Mouse (Mus musculus): ENCODE data around the gene Cutc. TPM values are rescaled to one million over a fixed set of nuclear protein-coding genes. Genes with fewer than 3 reads are reported as not detected.

The Cutc gene
- total RNA-seq, 2 experiments from 2014 or later: 5.1 to 6.7 TPM

GRCm38 (mm10) chr19:43793951-43794350 is 41.2 kb downstream of the Cutc start:
- no peak for DNase-seq (ENCODE audit: low spot score in 2 of 2)

- DNase-seq (ENCODE audit: low spot score in 2 of 2): no peak
Observed at GRCm38 (mm10) chr19:43795511-43795910, 42.7 kb downstream of the Cutc start.

- no peak for DNase-seq (ENCODE audit: low spot score in 2 of 2)
Observed at GRCm38 (mm10) chr19:43797216-43797615, 44.4 kb downstream of the Cutc start.

GRCm38 (mm10) chr19:43801427-43802051 is 48.7 kb downstream of the Cutc start:
- no peak for DNase-seq (ENCODE audit: low spot score in 2 of 2)

GRCm38 (mm10) chr19:43803866-43804265 is 51.1 kb downstream of the Cutc start:
- DNase-seq (ENCODE audit: low spot score in 2 of 2): no peak

- DNase-seq (ENCODE audit: low spot score in 2 of 2): no peak
Observed at GRCm38 (mm10) chr19:43809331-43809730, 56.5 kb downstream of the Cutc start.

- DNase-seq (ENCODE audit: low spot score in 2 of 2): no peak
Observed at GRCm38 (mm10) chr19:43811419-43811818, 58.6 kb downstream of the Cutc start.

GRCm38 (mm10) chr19:43813315-43813714 is 60.5 kb downstream of the Cutc start:
- no peak for DNase-seq (ENCODE audit: low spot score in 2 of 2)

- DNase-seq (ENCODE audit: low spot score in 2 of 2): peak; percentile 24 to 56
Observed at GRCm38 (mm10) chr19:43815661-43816414, 63.0 kb downstream of the Cutc start.

Other genes with a start within 250 kb of the Cutc start
- gene Got1, start 228.4 kb upstream of the Cutc start, total RNA-seq (2021): 100 to 1,000 TPM; 407 to 417 TPM
- gene Nkx2-3, start 140.7 kb upstream of the Cutc start, total RNA-seq (2021): not detected
- gene Slc25a28, start 78.1 kb upstream of the Cutc start, total RNA-seq (2021): 10 to 100 TPM; 46.6 to 52.1 TPM
- gene Entpd7, start 63.3 kb upstream of the Cutc start, total RNA-seq (2021): 10 to 100 TPM; 17.9 to 18.2 TPM
- gene Cox15, start within 50 bp of the Cutc start, total RNA-seq (2021): 10 to 100 TPM; 14.9 to 17.8 TPM
- under 1 TPM; 0.05 TPM for gene Abcc2, start 29.2 kb downstream of the Cutc start, total RNA-seq (2021)
- gene Dnmbp, start 187.2 kb downstream of the Cutc start, total RNA-seq (2021): 10 to 100 TPM; 14.3 TPM
- gene Cpn1, start 233.6 kb downstream of the Cutc start, total RNA-seq (2021): under 1 TPM; 0.19 to 0.40 TPM

All from left cerebral cortex, adult 18-20 months (tissue).